Mouse (Mus musculus): ENCODE results near the gene Gsc2.

- TF ChIP-seq CTCF (conservative IDR thresholded peaks at IDR 0.05; ENCODE audit: low read length) (no peak), NANOG (IDR thresholded peaks at IDR 0.05; ENCODE audit: borderline replicate concordance, low read length) (no peak)
Observed at GRCm38 (mm10) chr16:17890342-17890727, 24.5 kb downstream of the Gsc2 start.

Data from E14TG2a.4 (cell line).